Mouse (Mus musculus): Measurements from ENCODE around the gene Iqcn. TPM values are rescaled to one million over a fixed set of nuclear protein-coding genes. Genes with fewer than 3 reads are reported as not detected.
A peak's percentile ranks its signal among the peaks of the same experiment; 100 is the strongest.

The Iqcn gene
- polyA plus RNA-seq, 1 experiment from 2014 or later, result 0.02 TPM

DNA sequence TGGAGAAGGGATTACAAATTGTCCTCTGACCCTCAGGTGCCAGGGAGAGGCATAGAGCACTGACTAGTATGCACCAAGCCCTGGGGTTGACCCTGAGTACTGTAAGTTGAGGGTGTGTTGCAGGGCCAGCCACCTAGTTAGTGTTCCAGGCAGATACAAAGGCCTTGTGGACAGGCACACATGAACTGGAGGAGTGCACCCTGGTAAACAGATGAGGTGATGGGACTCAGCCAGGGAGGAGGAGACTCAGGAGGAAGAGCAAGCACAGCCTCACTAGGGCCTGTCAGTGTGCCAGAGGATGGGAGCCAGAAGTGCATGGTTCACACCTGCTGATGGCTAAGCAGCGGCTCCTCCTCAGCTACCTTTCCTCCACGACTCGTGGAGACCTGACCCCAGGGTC lies 23.2 kb upstream of the Iqcn start:
- H3K27me3 ChIP-seq, result no peaks in the 10 kb centered on the region
- H3K4me2 ChIP-seq, result no peak overlapping the region
- peaks cover 15% of the 10 kb centered on the region for H3K4me1 ChIP-seq
- H3K36me3 ChIP-seq, result peaks cover 21% of the 10 kb centered on the region
- H3K9me3 ChIP-seq, result no peaks in the 10 kb centered on the region
- H3K4me3 ChIP-seq, result no peak overlapping the region
- H3K27ac ChIP-seq, result no peak overlapping the region
- H3K9ac ChIP-seq, result no peak overlapping the region
- no peak for ATAC-seq (ENCODE audit: borderline replicate concordance, extremely low read depth, low FRiP score, low TSS enrichment)
- 56% methylated on average over 3 of the region's 3 CpGs for WGBS

GRCm38 (mm10) chr8:70681410-70681809 lies 21.8 kb upstream of the Iqcn start:
- no peaks in the 10 kb centered on the region for H3K27me3 ChIP-seq
- peaks cover 9% of the 10 kb centered on the region for H3K4me1 ChIP-seq
- H3K4me2 ChIP-seq, result no peak overlapping the region
- peaks cover 20% of the 10 kb centered on the region for H3K36me3 ChIP-seq
- H3K27ac ChIP-seq, result no peak overlapping the region
- no peak overlapping the region for H3K9ac ChIP-seq
- no peak overlapping the region for H3K4me3 ChIP-seq
- 73% methylated on average over 3 of the region's 3 CpGs for WGBS
- ATAC-seq (ENCODE audit: borderline replicate concordance, extremely low read depth, low FRiP score, low TSS enrichment), result no peak
- no peaks in the 10 kb centered on the region for H3K9me3 ChIP-seq

- Histone ChIP-seq H3K4me1 (peaks cover 11% of the 10 kb centered on the region), H3K27me3 (no peaks in the 10 kb centered on the region), H3K4me2 (peak overlapping the region; percentile 43), H3K27ac (0 out of 2 replicates have a peak overlapping the region, but pooled peaks have one; percentile 10), H3K9ac (peak overlapping the region; percentile 13), H3K4me3 (no peak overlapping the region; the same call in 1 of the 2 replicates), H3K36me3 (peaks cover 18% of the 10 kb centered on the region), H3K9me3 (no peaks in the 10 kb centered on the region)
- peak; percentile 32; the same call in 1 of the 2 replicates for ATAC-seq (ENCODE audit: borderline replicate concordance, extremely low read depth, low FRiP score, low TSS enrichment)
- WGBS, result 4% methylated on average over 19 of the region's 19 CpGs
Observed at GRCm38 (mm10) chr8:70682193-70682592, 21.1 kb upstream of the Iqcn start.

DNA sequence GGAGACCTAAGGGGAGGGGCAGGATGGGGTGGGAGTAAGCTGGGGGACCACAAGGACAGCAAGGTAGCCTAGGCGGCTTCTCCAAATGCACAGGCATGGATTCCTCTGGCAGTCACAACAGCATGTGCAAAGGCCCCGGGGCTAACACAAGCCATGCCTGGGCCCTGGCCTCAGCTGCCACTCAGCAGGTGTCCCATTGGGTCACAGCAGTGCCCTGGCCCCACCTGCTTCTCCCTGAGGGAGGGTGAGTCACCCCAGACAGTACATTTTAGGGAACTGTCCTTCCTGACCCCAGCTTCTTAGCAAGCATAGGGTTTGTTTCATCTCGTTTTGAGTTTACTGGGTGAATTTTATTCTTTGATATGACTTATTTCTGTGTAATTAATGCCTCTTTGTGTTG lies 20.6 kb upstream of the Iqcn start:
- peaks cover 13% of the 10 kb centered on the region for H3K36me3 ChIP-seq
- H3K9ac ChIP-seq, result peak overlapping the region; percentile 13; the same call in 1 of the 2 replicates
- peaks cover 16% of the 10 kb centered on the region for H3K4me1 ChIP-seq
- no peak overlapping the region for H3K4me3 ChIP-seq
- H3K9me3 ChIP-seq, result no peaks in the 10 kb centered on the region
- no peaks in the 10 kb centered on the region for H3K27me3 ChIP-seq
- H3K4me2 ChIP-seq, result peak overlapping the region; percentile 43
- 72% methylated on average over 3 of the region's 3 CpGs for WGBS
- ATAC-seq (ENCODE audit: borderline replicate concordance, extremely low read depth, low FRiP score, low TSS enrichment), result no peak
- 0 out of 2 replicates have a peak overlapping the region, but pooled peaks have one; percentile 10 for H3K27ac ChIP-seq

GRCm38 (mm10) chr8:70684291-70684690 lies 19.0 kb upstream of the Iqcn start:
- no peaks in the 10 kb centered on the region for H3K9me3 ChIP-seq
- WGBS, result 51% methylated on average over 7 of the region's 7 CpGs
- no peak overlapping the region for H3K4me3 ChIP-seq
- no peak overlapping the region for H3K9ac ChIP-seq
- no peak overlapping the region for H3K27ac ChIP-seq
- ATAC-seq (ENCODE audit: borderline replicate concordance, extremely low read depth, low FRiP score, low TSS enrichment), result no peak
- H3K36me3 ChIP-seq, result no peaks in the 10 kb centered on the region
- peaks cover 26% of the 10 kb centered on the region for H3K4me1 ChIP-seq
- H3K27me3 ChIP-seq, result no peaks in the 10 kb centered on the region
- no peak overlapping the region for H3K4me2 ChIP-seq

- peak overlapping the region; percentile 42; the same call in 1 of the 2 replicates for H3K27ac ChIP-seq
- H3K9ac ChIP-seq, result no peak overlapping the region
- no peak overlapping the region for H3K4me3 ChIP-seq
- H3K4me2 ChIP-seq, result no peak overlapping the region
- peak; percentile 54; the same call in 1 of the 2 replicates for ATAC-seq (ENCODE audit: borderline replicate concordance, extremely low read depth, low FRiP score, low TSS enrichment)
- peaks cover 32% of the 10 kb centered on the region for H3K4me1 ChIP-seq
- no peaks in the 10 kb centered on the region for H3K27me3 ChIP-seq
- no peaks in the 10 kb centered on the region for H3K36me3 ChIP-seq
- H3K9me3 ChIP-seq, result no peaks in the 10 kb centered on the region
- 55% methylated on average over 8 of the region's 8 CpGs for WGBS
Observed at GRCm38 (mm10) chr8:70687576-70687975, 15.7 kb upstream of the Iqcn start.

GRCm38 (mm10) chr8:70688136-70688535 lies 15.1 kb upstream of the Iqcn start:
- Histone ChIP-seq H3K4me1 (peaks cover 31% of the 10 kb centered on the region), H3K9me3 (no peaks in the 10 kb centered on the region), H3K9ac (no peak overlapping the region), H3K27me3 (no peaks in the 10 kb centered on the region), H3K4me3 (no peak overlapping the region), H3K36me3 (no peaks in the 10 kb centered on the region), H3K4me2 (no peak overlapping the region), H3K27ac (peak overlapping the region; percentile 29; the same call in 1 of the 2 replicates)
- 77% methylated on average over 3 of the region's 3 CpGs for WGBS
- no peak for ATAC-seq (ENCODE audit: borderline replicate concordance, extremely low read depth, low FRiP score, low TSS enrichment)

GRCm38 (mm10) chr8:70689892-70690390 lies 13.3 kb upstream of the Iqcn start:
- Histone ChIP-seq H3K27ac (no peak overlapping the region), H3K4me3 (no peak overlapping the region), H3K9ac (no peak overlapping the region), H3K36me3 (no peaks in the 10 kb centered on the region), H3K9me3 (no peaks in the 10 kb centered on the region), H3K27me3 (no peaks in the 10 kb centered on the region), H3K4me1 (peaks cover 38% of the 10 kb centered on the region), H3K4me2 (no peak overlapping the region)
- WGBS, result 76% methylated on average over 5 of the region's 5 CpGs
- no peak for ATAC-seq (ENCODE audit: borderline replicate concordance, extremely low read depth, low FRiP score, low TSS enrichment)

- H3K36me3 ChIP-seq, result no peaks in the 10 kb centered on the region
- peak overlapping the region; percentile 69 for H3K4me2 ChIP-seq
- H3K4me1 ChIP-seq, result peaks cover 51% of the 10 kb centered on the region
- WGBS, result 58% methylated on average over 4 of the region's 4 CpGs
- peak overlapping the region; percentile 63 for H3K27ac ChIP-seq
- no peaks in the 10 kb centered on the region for H3K9me3 ChIP-seq
- H3K4me3 ChIP-seq, result peak overlapping the region; percentile 32
- peak overlapping the region; percentile 47; the same call in 1 of the 2 replicates for H3K9ac ChIP-seq
- H3K27me3 ChIP-seq, result no peaks in the 10 kb centered on the region
- no peak for ATAC-seq (ENCODE audit: borderline replicate concordance, extremely low read depth, low FRiP score, low TSS enrichment)
Observed at GRCm38 (mm10) chr8:70691230-70691629, 12.0 kb upstream of the Iqcn start.

GRCm38 (mm10) chr8:70691727-70692231 lies 11.5 kb upstream of the Iqcn start:
- H3K4me2 ChIP-seq, result peak overlapping the region; percentile 69
- peak overlapping the region; percentile 32 for H3K4me3 ChIP-seq
- no peaks in the 10 kb centered on the region for H3K27me3 ChIP-seq
- peak overlapping the region; percentile 63 for H3K27ac ChIP-seq
- H3K9ac ChIP-seq, result peak overlapping the region; percentile 47
- peak; percentile 25; the same call in 1 of the 2 replicates for ATAC-seq (ENCODE audit: borderline replicate concordance, extremely low read depth, low FRiP score, low TSS enrichment)
- H3K4me1 ChIP-seq, result peaks cover 56% of the 10 kb centered on the region
- no peaks in the 10 kb centered on the region for H3K9me3 ChIP-seq
- whole genome bisulfite sequencing, result 3% methylated on average over 20 of the region's 20 CpGs
- no peaks in the 10 kb centered on the region for H3K36me3 ChIP-seq

- WGBS, result 70% methylated on average over 5 of the region's 5 CpGs
Observed at GRCm38 (mm10) chr8:70693636-70694035, 9.6 kb upstream of the Iqcn start.

DNA sequence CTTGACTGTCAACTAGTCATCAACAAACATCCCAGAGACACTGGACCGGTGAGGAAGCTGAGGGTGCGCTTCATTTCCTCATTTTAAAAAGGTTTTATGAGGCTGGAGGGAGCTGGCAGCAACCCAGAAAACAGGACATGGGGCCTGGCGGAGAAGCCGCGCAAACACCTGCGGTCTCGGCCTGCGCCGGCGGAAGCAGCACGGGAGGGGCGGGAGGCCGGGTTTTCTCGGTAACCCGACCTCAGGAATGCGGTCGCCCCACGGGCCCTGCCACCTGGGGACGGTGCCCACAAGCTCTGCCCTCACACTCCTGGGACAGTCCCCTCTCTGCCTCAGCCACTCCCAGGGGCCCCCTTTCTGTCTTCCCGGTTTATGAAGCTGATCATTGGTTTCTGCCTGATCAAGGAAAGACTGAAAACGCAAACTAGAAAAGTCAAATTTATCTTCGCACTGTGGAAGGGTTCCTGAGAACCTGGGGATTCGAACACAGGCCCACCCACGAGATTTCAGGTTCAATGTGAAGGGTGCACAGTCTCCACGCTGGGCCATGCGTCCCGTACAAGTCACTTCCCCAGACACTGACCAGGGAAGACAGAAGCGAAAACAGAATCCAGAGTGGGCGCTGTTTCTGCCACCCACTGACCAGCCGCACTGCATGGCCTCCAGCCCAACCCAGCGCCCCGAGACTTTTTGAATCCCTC lies 7.8 kb upstream of the Iqcn start:
- H3K4me1 ChIP-seq, result peaks cover 53% of the 10 kb centered on the region
- H3K36me3 ChIP-seq, result no peaks in the 10 kb centered on the region
- 0 out of 2 replicates have a peak overlapping the region, but pooled peaks have one; percentile 4 for H3K9ac ChIP-seq
- no peaks in the 10 kb centered on the region for H3K9me3 ChIP-seq
- WGBS, result 30% methylated on average over 32 of the region's 32 CpGs
- peak overlapping the region; percentile 58 for H3K4me2 ChIP-seq
- H3K27ac ChIP-seq, result peak overlapping the region; percentile 91
- no peaks in the 10 kb centered on the region for H3K27me3 ChIP-seq
- no peak for ATAC-seq (ENCODE audit: borderline replicate concordance, extremely low read depth, low FRiP score, low TSS enrichment)
- no peak overlapping the region for H3K4me3 ChIP-seq

More at GRCm38 (mm10) chr8:70693636-70694035, 9.6 kb upstream of the Iqcn start:
- Histone ChIP-seq H3K9me3 (no peaks in the 10 kb centered on the region), H3K4me1 (peaks cover 56% of the 10 kb centered on the region), H3K36me3 (no peaks in the 10 kb centered on the region), H3K27ac (peak overlapping the region; percentile 42), H3K4me3 (no peak overlapping the region), H3K4me2 (no peak overlapping the region), H3K9ac (no peak overlapping the region), H3K27me3 (no peaks in the 10 kb centered on the region)
- ATAC-seq (ENCODE audit: borderline replicate concordance, extremely low read depth, low FRiP score, low TSS enrichment), result no peak

Data from lung, embryonic 15.5 days (tissue).